Mouse (Mus musculus): ENCODE results near the gene Gimap7. TPM values are rescaled to one million over a fixed set of nuclear protein-coding genes. Genes with fewer than 3 reads are reported as not detected.

The Gimap7 gene
- polyA plus RNA-seq, 1 experiment from 2014 or later, result not detected

- ATAC-seq (ENCODE audit: insufficient read depth), result no peak
- no peak for TF ChIP-seq CTCF (IDR thresholded peaks at IDR 0.05; ENCODE audit: low read depth)
- Histone ChIP-seq H3K4me3 (ENCODE audit: low read depth, low read length) (no peak overlapping the region), H3K9me3 (ENCODE audit: low read depth, low read length) (no peaks in the 10 kb centered on the region), H3K4me1 (ENCODE audit: insufficient read depth) (no peaks in the 10 kb centered on the region), H3K4me2 (no peak overlapping the region), H3K27me3 (ENCODE audit: insufficient read depth, low read length) (no peaks in the 10 kb centered on the region), H3K36me3 (ENCODE audit: insufficient read depth) (no peaks in the 10 kb centered on the region), H3K27ac (ENCODE audit: low read depth) (no peak overlapping the region), H3K9ac (no peak overlapping the region)
- WGBS, result 78% methylated on average over 1 of the region's 1 CpGs
- no peak for DNase-seq
Observed at GRCm38 (mm10) chr6:48733660-48734059, 15.2 kb downstream of the Gimap7 start.

- 74% methylated on average over 2 of the region's 2 CpGs for WGBS
- DNase-seq (no peak), ATAC-seq (ENCODE audit: insufficient read depth) (no peak)
- no peak for TF ChIP-seq CTCF (IDR thresholded peaks at IDR 0.05; ENCODE audit: low read depth)
- H3K4me2 ChIP-seq, result no peak overlapping the region
- no peak overlapping the region for H3K4me3 ChIP-seq (ENCODE audit: low read depth, low read length)
- no peaks in the 10 kb centered on the region for H3K9me3 ChIP-seq (ENCODE audit: low read depth, low read length)
- H3K4me1 ChIP-seq (ENCODE audit: insufficient read depth), result peaks cover 8% of the 10 kb centered on the region; the same call in 1 of the 2 replicates
- H3K36me3 ChIP-seq (ENCODE audit: insufficient read depth), result no peaks in the 10 kb centered on the region
- H3K27me3 ChIP-seq (ENCODE audit: insufficient read depth, low read length), result peaks cover 2% of the 10 kb centered on the region; the same call in 1 of the 2 replicates
- H3K27ac ChIP-seq (ENCODE audit: low read depth), result no peak overlapping the region
- H3K9ac ChIP-seq, result no peak overlapping the region
Observed at GRCm38 (mm10) chr6:48737053-48737452, 18.6 kb downstream of the Gimap7 start.

GRCm38 (mm10) chr6:48737688-48738087 lies 19.3 kb downstream of the Gimap7 start:
- ATAC-seq (ENCODE audit: insufficient read depth), result no peak
- Histone ChIP-seq H3K4me1 (ENCODE audit: insufficient read depth) (peaks cover 10% of the 10 kb centered on the region; the same call in 1 of the 2 replicates), H3K27me3 (ENCODE audit: insufficient read depth, low read length) (peaks cover 8% of the 10 kb centered on the region), H3K9ac (no peak overlapping the region), H3K36me3 (ENCODE audit: insufficient read depth) (no peaks in the 10 kb centered on the region), H3K4me3 (ENCODE audit: low read depth, low read length) (no peak overlapping the region), H3K9me3 (ENCODE audit: low read depth, low read length) (no peaks in the 10 kb centered on the region), H3K27ac (ENCODE audit: low read depth) (no peak overlapping the region), H3K4me2 (no peak overlapping the region)
- DNase-seq, result no peak
- TF ChIP-seq CTCF (IDR thresholded peaks at IDR 0.05; ENCODE audit: low read depth), result no peak
- 83% methylated on average over 5 of the region's 5 CpGs for WGBS

- DNase-seq, result peak; percentile 53
- ATAC-seq (ENCODE audit: insufficient read depth), result no peak
Observed at GRCm38 (mm10) chr6:48738961-48739779, 20.7 kb downstream of the Gimap7 start, which contains the start of gene Gimap1. Gimap1 (plus strand) TSS chr6:48739054.

GRCm38 (mm10) chr6:48739780-48740055 lies 21.3 kb downstream of the Gimap7 start:
- peak overlapping the region; percentile 22; the same call in 1 of the 2 replicates for H3K4me3 ChIP-seq (ENCODE audit: low read depth, low read length)
- peak overlapping the region; percentile 85 for H3K4me2 ChIP-seq
- DNase-seq (no peak), ATAC-seq (ENCODE audit: insufficient read depth) (no peak)
- 0 out of 2 replicates have a peak overlapping the region, but pooled peaks have one; percentile 21 for H3K9ac ChIP-seq
- TF ChIP-seq CTCF (IDR thresholded peaks at IDR 0.05; ENCODE audit: low read depth), result no peak
- H3K27ac ChIP-seq (ENCODE audit: low read depth), result no peak overlapping the region
- H3K36me3 ChIP-seq (ENCODE audit: insufficient read depth), result no peaks in the 10 kb centered on the region
- no peaks in the 10 kb centered on the region for H3K9me3 ChIP-seq (ENCODE audit: low read depth, low read length)
- WGBS, result 73% methylated on average over 3 of the region's 3 CpGs
- peaks cover 14% of the 10 kb centered on the region; the same call in 1 of the 2 replicates for H3K4me1 ChIP-seq (ENCODE audit: insufficient read depth)
- H3K27me3 ChIP-seq (ENCODE audit: insufficient read depth, low read length), result peaks cover 15% of the 10 kb centered on the region

More at GRCm38 (mm10) chr6:48738961-48739779, 20.7 kb downstream of the Gimap7 start, which contains the start of gene Gimap1:
- H3K4me2 ChIP-seq, result peak within 1 kb of the TSS; percentile 85
- peaks cover 15% of the 10 kb centered on the region for H3K27me3 ChIP-seq (ENCODE audit: insufficient read depth, low read length)
- H3K9me3 ChIP-seq (ENCODE audit: low read depth, low read length), result no peaks in the 10 kb centered on the region
- no peaks in the 10 kb centered on the region for H3K36me3 ChIP-seq (ENCODE audit: insufficient read depth)
- no peak for TF ChIP-seq CTCF (IDR thresholded peaks at IDR 0.05; ENCODE audit: low read depth)
- WGBS, result 69% methylated on average over 15 of the region's 15 CpGs
- H3K9ac ChIP-seq, result peak within 1 kb of the TSS; percentile 38
- H3K4me3 ChIP-seq (ENCODE audit: low read depth, low read length), result peak within 1 kb of the TSS; percentile 22
- peaks cover 14% of the 10 kb centered on the region; the same call in 1 of the 2 replicates for H3K4me1 ChIP-seq (ENCODE audit: insufficient read depth)
- H3K27ac ChIP-seq (ENCODE audit: low read depth), result peak within 1 kb of the TSS; percentile 63; the same call in 1 of the 2 replicates

GRCm38 (mm10) chr6:48740501-48741169 lies 22.2 kb downstream of the Gimap7 start:
- TF ChIP-seq CTCF (IDR thresholded peaks at IDR 0.05; ENCODE audit: low read depth), result no peak
- WGBS, result 64% methylated on average over 3 of the region's 3 CpGs
- peaks cover 14% of the 10 kb centered on the region; the same call in 1 of the 2 replicates for H3K4me1 ChIP-seq (ENCODE audit: insufficient read depth)
- H3K27me3 ChIP-seq (ENCODE audit: insufficient read depth, low read length), result peaks cover 15% of the 10 kb centered on the region
- DNase-seq (no peak), ATAC-seq (ENCODE audit: insufficient read depth) (no peak)
- no peak overlapping the region for H3K9ac ChIP-seq
- no peak overlapping the region for H3K4me3 ChIP-seq (ENCODE audit: low read depth, low read length)
- no peaks in the 10 kb centered on the region for H3K9me3 ChIP-seq (ENCODE audit: low read depth, low read length)
- peak overlapping the region; percentile 85 for H3K4me2 ChIP-seq
- H3K27ac ChIP-seq (ENCODE audit: low read depth), result 0 out of 2 replicates have a peak overlapping the region, but pooled peaks have one; percentile 5
- no peaks in the 10 kb centered on the region for H3K36me3 ChIP-seq (ENCODE audit: insufficient read depth)

GRCm38 (mm10) chr6:48741273-48741672 lies 22.9 kb downstream of the Gimap7 start:
- Histone ChIP-seq H3K4me3 (ENCODE audit: low read depth, low read length) (no peak overlapping the region), H3K4me1 (ENCODE audit: insufficient read depth) (peaks cover 14% of the 10 kb centered on the region; the same call in 1 of the 2 replicates), H3K27ac (ENCODE audit: low read depth) (no peak overlapping the region), H3K9me3 (ENCODE audit: low read depth, low read length) (no peaks in the 10 kb centered on the region), H3K27me3 (ENCODE audit: insufficient read depth, low read length) (peaks cover 15% of the 10 kb centered on the region), H3K9ac (no peak overlapping the region), H3K36me3 (ENCODE audit: insufficient read depth) (no peaks in the 10 kb centered on the region), H3K4me2 (peak overlapping the region; percentile 85)
- ATAC-seq (ENCODE audit: insufficient read depth) (no peak), DNase-seq (peak; percentile 27)
- no peak for TF ChIP-seq CTCF (IDR thresholded peaks at IDR 0.05; ENCODE audit: low read depth)
- WGBS, result 32% methylated on average over 3 of the region's 3 CpGs
